Mouse (Mus musculus): Measurements from ENCODE around the gene Gm4131.

GRCm38 (mm10) chr14:62496501-62496900 is 70.2 kb downstream of the Gm4131 start:
- TF ChIP-seq CTCF (IDR thresholded peaks at IDR 0.05; ENCODE audit: low read depth, low read length) (no peak), POLR2A (IDR thresholded peaks at IDR 0.05; ENCODE audit: extremely low read depth, insufficient read depth, low read length) (no peak)
